ENCODE assay signal across 12 mouse cellular contexts in genomic region chr8:93821327-93821726, GRCm38 (mm10). TPM values are rescaled to one million over a fixed set of nuclear protein-coding genes. Genes with fewer than 3 reads are reported as not detected.
DNase-seq lines count a peak whose midpoint lies in the region.
"Had no signal": no experiment of that assay in that cellular context is flagged by ENCODE, and none has a peak within 500 bp of the region (broad histone marks: within the 10 kb centered on the region; RNA-seq: fewer than 3 reads in every experiment).

No protein-coding gene starts in this region.

- intact Hi-C loops in left cerebral cortex, postnatal 25 days (cut with DNase I), result no loop called here

- DNase-seq in cerebellum, adult 9-11 months, result peak; percentile 7
- DNase-seq in cerebellum, postnatal 14 days, result no peak
- DNase-seq in layer of hippocampus, adult 9-11 months, result peak; percentile 1
- DNase-seq in layer of hippocampus, postnatal 14 days (ENCODE audit: low spot score in 2 of 2), result no peak
- DNase-seq in urinary bladder, postnatal 4 days (ENCODE audit: low spot score in 2 of 2), result peak; percentile 6 to 44
- DNase-seq in urinary bladder, adult 18-20 months (ENCODE audit: low spot score in 2 of 2), result no peak
- DNase-seq in left cerebral cortex, postnatal 25 days (ENCODE audit: low spot score in 2 of 2), result no peak
- DNase-seq: adrenal gland, adult 2 months; adrenal gland, postnatal 25 days; forebrain, postnatal 0 days; gastrocnemius, postnatal 14 days; heart, postnatal 36 days had no signal

RNA-seq across cellular contexts. Expression of gene Gnao1, which starts 11.6 kb away (rescaled TPM):
- 100 to 1,000 TPM; 795 to 812 TPM for total RNA-seq in layer of hippocampus, postnatal 14 days (2021)
- 100 to 1,000 TPM; 738 to 746 TPM for total RNA-seq in left cerebral cortex, postnatal 25 days (2021)

Comparison
In these comparisons a context has a peak if more than half of its experiments do, and no peak if none do; other contexts are left out.
1. DNase-seq: peak in cerebellum, adult 9-11 months (single experiment), layer of hippocampus, adult 9-11 months (single experiment) and urinary bladder, postnatal 4 days (2 of 2); none in cerebellum, postnatal 14 days (0 of 2), layer of hippocampus, postnatal 14 days (0 of 2), urinary bladder, adult 18-20 months (0 of 2) and left cerebral cortex, postnatal 25 days (0 of 2).